Mouse (Mus musculus) activated CD4-positive, CD25-positive, alpha-beta regulatory T cell, adult 4 months (primary cell): ENCODE data around the gene Ces1a. TPM values are rescaled to one million over a fixed set of nuclear protein-coding genes. Genes with fewer than 3 reads are reported as not detected.

Source experiments
- ATAC-seq: one replicate; pipeline ENCODE4 v1.8.0; 2017
- polyA plus RNA-seq, 2 experiments: library from polyadenylated mRNA; unstranded; fragments of 100-300 nt; shearing (Covaris generic); gene quantifications; one replicate each; pipeline ENCODE4 v1.2.1; 2017

Gene Ces1a
- not detected for polyA plus RNA-seq

DNA sequence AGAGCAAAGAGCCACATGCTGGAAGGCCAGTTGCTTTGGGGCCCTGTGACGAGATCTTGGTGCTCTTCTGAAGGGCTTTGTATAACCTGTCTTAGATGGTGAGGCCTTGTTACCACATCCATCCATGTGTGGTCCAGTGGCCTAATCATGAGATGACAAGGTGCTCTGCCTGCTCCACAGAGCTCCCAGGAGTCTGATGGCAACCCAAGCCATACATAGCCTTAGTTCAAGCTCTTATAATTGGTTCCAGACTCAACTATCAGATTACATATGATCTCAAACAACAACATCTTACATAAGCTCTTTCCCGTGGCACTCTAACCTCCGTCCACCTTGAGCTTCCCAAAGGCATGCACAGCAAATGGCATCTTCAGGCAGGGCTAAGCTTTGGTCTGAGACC is at the start of gene Ces1a:
Gene Ces1a (minus strand): TSS at position 101 of the 400 bp plus-strand sequence.
- ATAC-seq: no peak

GRCm38 (mm10) chr8:93095376-93095775 is 47.4 kb upstream of the Ces1a start:
- ATAC-seq: no peak

DNA sequence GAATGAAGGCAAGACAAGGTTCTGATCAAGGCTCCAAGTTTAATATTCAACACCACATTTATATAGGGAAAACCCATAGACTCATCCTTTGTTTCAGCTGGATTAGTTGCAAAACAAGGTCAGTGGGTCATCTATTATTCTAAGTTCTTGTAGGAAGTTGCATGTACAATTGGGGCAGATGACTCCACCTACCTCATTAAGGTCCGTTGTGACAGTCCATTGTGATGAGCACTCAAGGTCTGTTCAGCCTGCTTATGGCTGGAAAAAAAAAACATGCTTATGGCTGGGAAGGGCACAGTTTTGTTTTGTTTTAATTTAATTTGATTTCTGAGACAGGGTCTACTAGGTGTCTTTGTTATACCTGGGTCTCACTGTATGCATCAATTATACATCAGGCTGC is 43.3 kb upstream of the Ces1a start:
- ATAC-seq: no peak

DNA sequence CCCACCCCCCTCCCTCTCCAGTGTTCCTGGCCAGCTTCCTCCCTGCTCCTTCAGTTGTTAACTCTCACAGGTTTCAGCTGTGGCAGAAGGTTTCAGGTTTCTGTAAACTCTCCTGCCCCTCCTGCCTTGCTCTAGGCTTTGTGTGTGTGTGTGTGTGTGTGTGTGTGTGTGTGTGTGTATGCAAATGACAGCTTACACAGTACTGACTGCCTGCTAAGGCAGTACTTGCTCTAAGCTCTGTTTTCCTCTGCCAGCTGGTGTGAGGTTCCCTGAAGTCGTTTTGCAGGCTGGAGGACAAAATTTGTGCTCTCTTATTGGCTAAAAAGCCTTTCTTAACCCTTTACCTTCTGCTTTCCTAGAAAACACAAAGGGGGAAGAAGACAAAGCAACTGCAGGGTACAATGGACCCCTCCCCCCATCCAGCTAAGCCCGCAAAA is 40.7 kb upstream of the Ces1a start:
- ATAC-seq: no peak

DNA sequence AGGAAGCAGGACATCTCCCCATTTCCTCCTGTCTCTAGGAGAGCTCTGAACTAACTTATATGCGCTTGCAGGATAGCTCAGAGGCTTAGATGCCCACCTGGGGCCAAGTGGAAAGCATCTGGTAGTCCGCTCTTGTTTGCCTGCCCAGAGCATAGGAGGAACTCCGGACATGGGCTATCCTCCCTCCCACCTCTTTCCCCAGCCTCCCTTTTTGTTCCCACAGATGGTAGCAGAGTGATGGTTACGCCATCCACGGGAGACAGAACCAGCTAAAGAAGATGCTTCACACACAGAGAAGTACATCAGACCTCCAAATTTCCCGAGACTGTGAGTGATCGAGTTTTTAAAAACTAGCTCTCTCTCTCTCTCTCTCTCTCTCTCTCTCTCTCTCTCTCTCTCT is 40.2 kb upstream of the Ces1a start:
- ATAC-seq: no peak

DNA sequence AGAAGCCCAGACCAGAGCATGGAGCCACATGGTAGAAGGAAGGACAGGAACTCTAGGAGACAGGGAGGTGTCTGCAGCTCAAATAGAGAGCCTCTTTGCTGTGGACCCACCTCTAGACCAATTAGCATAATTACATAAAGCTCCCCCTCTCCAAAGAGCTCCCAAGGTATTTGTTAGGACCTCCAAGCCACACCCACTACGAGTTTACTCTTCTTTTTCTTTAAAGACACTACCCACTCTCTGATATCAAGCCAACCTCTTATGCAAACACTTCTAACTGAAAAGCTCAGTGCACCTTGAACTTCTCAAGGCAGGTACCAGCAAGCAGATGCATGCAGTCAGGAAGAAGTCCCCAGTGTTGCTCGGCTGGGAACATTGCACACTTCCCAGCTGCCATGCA is 31.9 kb upstream of the Ces1a start, which contains the start of gene Ces1b:
Gene Ces1b (minus strand): TSS at position 131 of the 400 bp plus-strand sequence.
- no peak for ATAC-seq

- ATAC-seq: no peak
Observed at GRCm38 (mm10) chr8:93075251-93075650, 27.3 kb upstream of the Ces1a start.

DNA sequence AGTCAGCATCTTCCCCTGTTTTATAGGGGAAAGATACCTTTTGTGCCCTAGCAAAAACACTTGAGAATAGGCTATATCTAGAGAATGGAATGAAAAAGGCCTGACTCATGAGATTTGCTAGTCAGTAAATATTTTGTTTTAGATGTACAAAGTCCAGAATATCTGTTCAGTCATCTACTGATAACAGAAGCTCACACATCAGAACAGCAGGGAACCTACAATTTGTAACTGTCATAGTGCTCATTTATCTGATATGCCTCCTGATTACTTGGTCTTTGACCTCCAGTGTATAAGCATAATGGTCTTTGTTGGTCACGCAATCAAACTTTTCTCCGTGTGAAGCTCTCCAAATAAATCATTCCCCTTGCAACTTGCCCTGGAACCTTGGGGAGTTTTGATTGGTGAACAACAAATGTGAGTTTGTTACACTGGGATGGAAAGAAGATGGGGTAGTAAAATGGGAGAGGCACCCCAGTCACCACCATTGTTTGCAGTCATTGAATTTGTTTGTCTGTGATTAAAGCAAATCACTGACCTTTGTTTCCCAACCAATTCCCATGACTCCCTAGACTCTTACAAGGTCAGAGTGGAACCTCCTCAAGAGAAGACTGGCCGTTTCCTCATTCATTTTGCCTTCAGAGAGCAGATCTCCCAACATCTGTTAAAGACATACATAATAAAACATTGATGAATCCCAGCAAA is 15.6 kb upstream of the Ces1a start:
- ATAC-seq: no peak

GRCm38 (mm10) chr8:93059185-93059584 is 11.2 kb upstream of the Ces1a start:
- ATAC-seq: no peak

- no peak for ATAC-seq
Observed at GRCm38 (mm10) chr8:93055238-93055637, 7.2 kb upstream of the Ces1a start.

DNA sequence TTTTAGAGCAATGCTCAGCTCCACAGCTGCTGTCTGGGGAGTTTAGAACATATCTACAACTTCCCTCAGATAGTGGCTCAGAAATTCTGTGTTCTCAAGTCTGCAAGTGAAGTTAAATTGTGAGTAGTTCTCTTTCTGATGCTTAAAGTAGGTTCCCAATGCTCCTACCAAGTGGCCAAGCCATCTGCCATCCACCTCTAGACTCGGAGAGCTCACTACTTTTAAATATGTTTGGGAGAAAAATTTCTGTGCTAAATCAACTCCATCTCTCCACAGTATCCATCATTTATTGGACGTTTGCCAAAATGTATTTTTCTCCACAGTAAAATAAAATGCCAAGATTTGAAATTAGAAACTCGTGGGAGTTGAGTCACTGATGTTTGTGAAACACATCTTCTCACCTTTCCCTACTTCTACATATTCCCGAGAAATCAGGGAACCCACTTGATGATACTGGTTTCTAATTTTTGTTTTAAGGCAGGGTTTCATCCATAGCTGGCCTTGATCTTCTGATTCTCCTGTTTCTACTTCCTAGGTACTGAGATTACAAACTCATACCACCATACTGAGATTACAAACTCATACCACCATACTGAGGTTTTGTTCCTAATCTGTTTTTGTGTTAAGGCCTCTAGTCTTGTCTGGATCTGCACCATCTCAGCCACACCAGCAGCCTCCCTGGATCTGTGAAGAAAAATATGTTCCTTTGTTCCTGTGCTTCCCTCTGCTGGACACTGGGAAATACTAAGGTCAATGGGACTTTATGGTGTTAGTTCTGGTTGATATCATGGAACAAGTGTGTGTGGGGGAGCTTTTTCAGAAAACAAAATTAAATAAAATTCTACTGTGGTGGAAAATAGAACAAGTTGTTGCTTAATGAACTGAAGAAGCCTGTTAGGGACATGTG is 771 bp upstream of the Ces1a start:
- no peak for ATAC-seq

DNA sequence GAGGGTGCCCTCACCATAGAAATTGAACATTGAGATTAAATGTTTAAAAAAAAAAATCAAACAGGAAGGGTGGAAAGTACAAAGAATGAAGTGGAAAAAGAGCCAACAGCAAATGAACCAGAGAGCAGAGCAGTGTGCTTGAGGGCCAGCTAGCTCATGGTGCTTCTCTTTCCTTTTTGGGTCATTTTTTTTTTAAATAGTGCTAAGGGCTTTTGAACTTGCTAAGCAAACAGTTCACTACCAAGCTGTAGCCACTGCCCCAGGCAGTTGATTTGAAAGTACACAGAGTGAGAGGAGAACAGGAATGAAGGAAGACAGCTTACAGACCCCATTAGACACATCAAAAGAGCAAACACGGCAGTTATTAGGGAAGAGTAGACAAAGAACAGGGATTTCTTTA is 4.9 kb downstream of the Ces1a start:
- no peak for ATAC-seq

DNA sequence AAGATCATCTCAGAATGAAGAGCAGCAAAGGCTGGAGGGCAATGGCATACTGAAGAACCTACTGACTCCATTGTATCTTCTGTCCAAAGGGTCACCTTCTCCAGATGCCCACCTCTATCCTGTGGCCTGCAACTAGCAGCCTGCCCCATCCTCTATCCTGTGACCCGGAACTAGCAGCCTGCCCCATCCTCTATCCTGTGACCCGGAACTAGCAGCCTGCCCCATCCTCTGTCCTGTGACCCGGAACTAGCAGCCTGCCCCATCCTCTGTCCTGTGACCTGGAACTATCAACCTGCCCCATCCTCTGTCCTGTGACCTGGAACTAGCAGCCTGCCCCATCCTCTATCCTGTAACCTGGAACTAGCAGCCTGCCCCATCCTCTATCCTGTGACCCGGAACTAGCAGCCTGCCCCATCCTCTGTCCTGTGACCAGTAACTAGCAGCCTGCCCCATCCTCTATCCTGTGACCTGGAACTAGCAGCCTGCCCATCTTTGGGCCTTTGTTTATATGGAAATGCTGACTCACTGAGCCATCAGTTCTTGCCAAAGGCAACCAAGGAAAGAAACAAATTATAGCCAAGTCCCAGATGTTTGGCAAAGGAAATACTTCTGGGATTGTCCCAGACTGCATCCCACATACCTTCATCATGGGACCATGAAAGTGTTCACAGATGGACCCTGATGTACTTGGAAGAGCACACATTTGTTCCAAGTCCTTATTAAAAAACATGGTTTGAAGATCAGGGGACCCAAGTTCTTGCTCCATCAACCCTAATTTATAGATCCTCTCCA is 7.0 kb downstream of the Ces1a start:
- no peak for ATAC-seq

- no peak for ATAC-seq
Observed at GRCm38 (mm10) chr8:93040256-93040655, 7.7 kb downstream of the Ces1a start.

DNA sequence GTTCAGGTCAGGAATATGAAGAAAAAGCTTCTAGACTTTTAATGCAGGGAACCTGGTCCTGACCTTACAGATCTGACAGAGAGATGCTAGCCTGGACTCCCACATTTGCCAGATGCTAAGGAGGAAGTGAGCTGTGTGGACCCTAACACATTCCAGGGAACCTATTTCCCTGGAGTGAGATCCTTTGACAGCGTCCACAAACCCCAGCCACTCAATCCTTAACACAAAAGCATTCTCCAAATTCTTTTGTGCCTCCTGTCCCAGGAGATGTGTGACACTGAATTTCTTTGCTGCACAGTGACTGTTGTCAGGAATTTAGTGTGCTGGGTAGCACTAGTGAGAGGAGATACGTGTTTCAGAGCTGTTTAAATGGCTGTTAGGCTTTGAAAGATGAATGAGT is 9.2 kb downstream of the Ces1a start:
- no peak for ATAC-seq

DNA sequence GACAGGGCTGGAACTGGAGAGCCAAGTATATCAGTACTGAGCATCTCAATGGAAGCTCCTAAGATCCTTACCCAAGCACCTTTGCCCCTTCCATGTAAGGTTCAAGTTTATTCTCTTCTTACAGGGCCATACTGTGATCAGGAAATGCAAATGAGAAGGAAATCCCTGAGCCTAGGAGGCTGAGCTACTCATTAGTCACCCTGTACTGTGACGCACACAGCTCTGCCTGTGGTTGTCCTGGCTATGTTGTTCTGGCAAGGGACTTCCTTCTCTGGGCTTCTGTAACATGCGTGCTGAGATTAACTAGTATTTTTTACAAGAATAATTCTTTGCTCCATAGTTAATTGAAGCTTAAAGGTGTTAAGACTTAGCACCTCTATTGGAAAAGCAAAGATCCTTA is 17.3 kb downstream of the Ces1a start:
- no peak for ATAC-seq

DNA sequence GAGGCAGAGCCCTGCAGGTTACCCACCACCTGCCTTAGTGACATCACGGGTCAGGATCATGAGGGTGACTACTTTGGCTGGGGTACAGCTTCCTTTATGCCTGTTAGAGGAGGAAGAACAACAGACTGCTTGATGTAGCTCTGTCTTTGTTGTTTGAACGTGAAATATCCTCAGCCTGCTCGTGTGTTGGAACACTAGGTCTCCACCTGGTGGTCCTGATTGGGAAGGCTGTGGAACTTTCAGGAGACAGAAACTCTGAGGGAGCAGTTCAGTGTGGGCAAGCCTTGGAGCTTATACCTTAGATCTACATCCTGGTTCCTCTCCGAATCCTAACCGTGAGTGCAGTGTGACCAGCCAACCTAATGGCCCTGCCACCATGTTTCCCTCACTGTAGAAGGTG is 26.3 kb downstream of the Ces1a start:
- ATAC-seq: no peak

DNA sequence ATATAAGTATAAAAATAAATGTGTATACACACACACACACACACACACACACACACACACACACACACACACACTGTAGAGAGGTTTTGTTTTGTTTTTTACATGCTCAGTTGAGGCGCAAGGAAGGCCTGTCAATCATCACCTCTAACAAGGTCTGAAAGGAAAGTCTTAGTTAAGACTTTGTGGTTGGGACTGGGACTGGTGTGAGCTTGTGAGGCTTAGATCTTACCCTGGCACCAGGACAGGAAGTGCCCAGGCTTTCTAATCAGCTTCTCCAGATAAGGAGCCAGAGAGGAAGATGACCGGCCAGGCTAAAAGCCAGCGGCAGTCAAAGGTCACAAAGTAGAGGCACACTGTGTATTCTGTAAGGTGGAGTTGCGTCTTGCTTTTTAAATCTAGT is 33.7 kb downstream of the Ces1a start:
- no peak for ATAC-seq

GRCm38 (mm10) chr8:93012226-93012625 is 35.8 kb downstream of the Ces1a start:
- ATAC-seq: no peak

DNA sequence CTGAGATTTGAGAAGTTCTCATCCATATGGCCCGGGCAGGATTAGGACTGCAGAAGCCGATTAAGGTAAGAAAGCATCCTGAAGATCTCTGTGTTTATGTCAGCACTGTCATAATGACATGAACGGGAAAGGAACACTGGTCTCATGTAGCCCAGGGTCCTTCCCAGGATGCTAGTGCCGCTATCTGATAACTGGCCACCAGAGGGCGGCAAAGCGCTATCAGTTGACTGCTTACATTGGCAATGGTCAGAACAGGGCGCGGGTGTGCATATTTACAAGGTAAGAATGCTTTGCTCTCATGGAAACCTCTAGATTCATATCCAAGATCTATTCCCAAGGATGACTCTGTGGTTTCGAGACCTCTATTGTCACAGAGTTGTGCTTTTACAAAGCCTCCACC is 36.6 kb downstream of the Ces1a start:
- ATAC-seq: no peak

GRCm38 (mm10) chr8:93010286-93010685 is 37.7 kb downstream of the Ces1a start:
- ATAC-seq: no peak

DNA sequence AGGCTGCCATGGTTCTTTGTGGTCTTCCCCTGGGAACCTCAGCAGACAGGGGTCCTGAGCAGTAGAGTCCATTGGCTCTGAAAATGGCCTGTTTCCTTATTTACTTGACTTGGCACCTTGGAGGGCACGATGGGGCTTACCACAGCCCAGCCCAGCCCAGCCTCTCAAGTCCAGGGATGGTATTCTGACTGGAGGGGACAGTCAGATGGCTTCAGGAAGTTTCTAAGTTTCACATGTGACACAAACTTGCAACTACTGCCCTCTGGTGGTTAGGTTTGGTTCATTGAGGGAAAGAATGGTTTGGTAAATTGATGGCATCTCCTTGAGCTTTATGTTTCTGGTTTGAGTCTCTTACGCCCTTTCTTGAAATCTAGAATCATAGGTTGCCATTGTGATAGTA is 49.4 kb downstream of the Ces1a start:
- ATAC-seq: no peak

- ATAC-seq: no peak
Observed at GRCm38 (mm10) chr8:92996840-92997239, 51.2 kb downstream of the Ces1a start.
